Mouse (Mus musculus): ENCODE measurements at regions not wholly inside any gene's neighbourhood (a gene's known extent, or its start where the extent isn't known, plus 50 kb on each side); places are given as distances from the start of the nearest gene placed in this dataset.

DNA sequence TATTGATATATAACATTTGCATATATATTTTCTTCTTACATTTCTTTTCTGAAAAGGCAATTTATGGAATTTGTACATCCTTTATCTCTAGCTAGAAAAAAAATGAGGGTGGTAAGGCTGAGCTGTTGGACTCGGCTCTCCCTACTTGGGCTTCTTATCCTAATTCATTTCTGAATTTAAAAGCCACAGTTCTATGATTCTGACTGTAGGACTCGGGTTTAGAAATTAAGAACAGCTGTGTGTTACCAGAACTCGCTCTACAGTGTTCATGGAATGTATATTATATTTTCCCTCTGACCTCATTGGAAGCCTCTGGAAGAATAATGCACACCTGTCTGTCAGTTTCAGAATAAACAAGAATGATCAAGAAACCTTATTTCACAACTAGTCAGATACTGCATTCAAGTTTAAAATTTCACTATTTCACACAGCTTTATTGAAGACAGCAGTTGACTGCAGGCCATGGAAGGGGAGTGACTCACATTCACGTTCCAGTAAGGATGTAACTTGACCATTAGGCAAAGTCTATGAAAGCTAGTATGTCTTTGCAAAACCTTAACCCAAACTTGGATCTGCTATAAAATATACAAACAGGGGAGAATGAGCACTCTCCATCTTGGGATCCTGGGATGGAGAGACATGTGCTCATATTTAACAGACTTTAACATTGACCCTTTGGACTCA, 207.4 kb downstream of the Papss1 start:
- no peak for TF ChIP-seq POLR2A (IDR thresholded peaks at IDR 0.05; ENCODE audit: insufficient read length, low read depth)
- TF ChIP-seq CEBPB (IDR thresholded peaks at IDR 0.05; ENCODE audit: insufficient read depth, poor library complexity, severe bottlenecking): no peak
- no peak for TF ChIP-seq MYOD1 (IDR thresholded peaks at IDR 0.05; ENCODE audit: control insufficient read depth in 1 of 3, insufficient read length in 2 of 3, low read depth in 2 of 3)
- no peak for TF ChIP-seq POLR2AphosphoS2 (IDR thresholded peaks at IDR 0.05; ENCODE audit: insufficient read length, low read depth)
- TF ChIP-seq USF1 (IDR thresholded peaks at IDR 0.05; ENCODE audit: low read depth): no peak
- no peak for TF ChIP-seq E2F4 (IDR thresholded peaks at IDR 0.05; ENCODE audit: insufficient read depth)
- TF ChIP-seq TCF12 (IDR thresholded peaks at IDR 0.05; ENCODE audit: insufficient read depth, poor library complexity, severe bottlenecking): no peak
- TF ChIP-seq TCF3 (IDR thresholded peaks at IDR 0.05; ENCODE audit: insufficient read length, low read depth): no peak
- TF ChIP-seq MAX (IDR thresholded peaks at IDR 0.05; ENCODE audit: low read depth): no peak
- no peak for TF ChIP-seq MYOG (IDR thresholded peaks at IDR 0.05; ENCODE audit: control insufficient read depth in 1 of 3, insufficient read depth in 1 of 3, insufficient read length in 2 of 3, low read depth in 2 of 3)
- TF ChIP-seq REST (IDR thresholded peaks at IDR 0.05; ENCODE audit: insufficient read depth, insufficient read length): no peak
- no peak for TF ChIP-seq SRF (IDR thresholded peaks at IDR 0.05; ENCODE audit: control insufficient read depth, insufficient read length, low read depth)
